Mouse (Mus musculus): Measurements from ENCODE around the gene Barhl2.

Barhl2 gene

GRCm38 (mm10) chr5:106455106-106455920, 2.7 kb downstream of the Barhl2 start:
- no peak for DNase-seq (ENCODE audit: low spot score)

DNA sequence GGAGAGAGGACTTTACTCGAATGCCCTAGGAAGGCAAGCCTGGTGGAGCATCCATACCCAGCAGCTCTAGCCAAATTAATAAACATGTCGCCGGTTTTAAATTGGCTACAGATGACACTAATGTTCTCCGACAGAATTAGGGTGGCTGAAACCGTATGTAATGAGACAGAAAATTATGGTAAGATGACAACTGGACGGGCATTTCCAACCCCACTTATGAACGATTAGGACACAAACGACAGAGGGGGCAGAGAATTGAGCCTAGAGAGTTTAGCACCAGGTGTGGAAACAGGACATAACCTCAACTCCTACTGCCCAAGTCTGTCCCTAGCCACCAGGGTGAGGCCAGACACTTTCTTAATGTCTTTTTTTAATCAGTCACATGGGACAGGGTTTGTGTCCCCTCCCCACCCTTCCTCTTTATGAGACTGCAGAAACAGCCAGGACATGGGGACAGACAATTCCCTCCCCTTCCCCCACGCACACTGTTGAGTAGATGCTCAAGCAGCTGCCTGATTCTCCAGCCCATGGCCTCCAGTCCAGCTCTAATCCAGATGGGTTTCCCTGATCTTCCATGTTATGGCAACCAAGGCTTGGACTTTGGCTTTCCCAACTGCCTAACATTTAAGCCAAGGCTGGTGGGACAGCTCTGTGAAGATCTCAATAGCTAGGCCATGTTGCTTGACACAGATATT, 3.4 kb downstream of the Barhl2 start:
- DNase-seq (ENCODE audit: low spot score), result no peak

DNA sequence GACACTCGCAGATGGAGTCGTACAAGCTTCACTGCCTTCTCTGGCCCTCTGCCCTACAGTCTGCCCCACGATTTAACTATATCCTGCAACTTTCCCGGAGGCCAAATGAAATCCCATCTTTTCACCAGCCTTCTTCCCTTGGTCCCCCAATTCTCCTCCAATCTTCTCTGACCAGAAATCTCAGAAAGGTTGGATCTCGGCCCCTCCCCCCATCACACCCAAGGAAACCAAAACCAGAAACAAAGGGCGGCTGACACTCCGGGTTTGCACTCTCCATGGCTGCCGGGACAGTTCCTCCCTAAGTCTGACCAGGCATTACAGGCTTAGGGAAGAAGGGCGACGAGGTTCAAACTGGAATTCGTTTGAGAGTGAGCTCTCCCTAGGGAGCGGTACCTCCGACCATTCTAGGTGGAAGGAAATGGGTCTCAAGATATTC, 4.1 kb downstream of the Barhl2 start:
- DNase-seq (ENCODE audit: low spot score), result no peak

DNA sequence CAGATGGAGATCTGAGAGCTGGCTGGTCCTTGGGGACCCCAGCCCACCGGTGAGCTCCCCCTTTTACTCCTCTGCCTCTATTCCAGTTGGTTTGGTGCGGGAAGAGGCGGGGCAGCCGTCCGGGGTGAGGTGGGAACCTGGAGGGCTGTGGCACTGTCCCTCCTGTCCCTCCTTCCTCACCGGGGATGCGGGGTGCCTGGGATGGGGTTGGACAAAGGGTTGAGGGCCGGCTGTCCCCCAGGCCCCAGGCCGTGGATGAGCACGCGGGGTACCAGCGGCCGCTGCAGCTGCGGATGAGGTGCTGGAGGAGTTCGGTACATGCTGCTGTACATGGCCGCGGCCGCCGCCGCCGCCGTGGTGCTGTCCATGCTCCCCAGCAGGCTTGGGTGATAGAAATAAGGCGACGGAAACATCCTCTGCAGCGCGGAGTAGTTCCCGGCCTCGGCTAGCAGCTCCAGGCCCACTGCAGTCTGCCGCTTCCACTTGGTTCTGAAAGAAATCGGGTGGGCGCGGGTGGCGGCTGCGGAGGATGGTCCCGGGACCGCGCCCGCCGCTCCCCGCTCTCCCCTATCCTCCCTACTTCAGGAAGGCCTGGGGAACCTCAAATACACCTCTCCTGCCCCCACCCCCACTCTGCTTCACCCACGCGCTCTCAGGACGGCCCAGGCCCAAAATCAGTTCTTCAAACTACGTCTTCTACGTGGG, 4.6 kb downstream of the Barhl2 start:
- no peak for DNase-seq (ENCODE audit: low spot score)

- DNase-seq (ENCODE audit: low spot score), result no peak
Observed at GRCm38 (mm10) chr5:106452686-106453085, 5.3 kb downstream of the Barhl2 start.

- DNase-seq (ENCODE audit: low spot score), result no peak
Observed at GRCm38 (mm10) chr5:106451681-106452440, 6.1 kb downstream of the Barhl2 start.

DNA sequence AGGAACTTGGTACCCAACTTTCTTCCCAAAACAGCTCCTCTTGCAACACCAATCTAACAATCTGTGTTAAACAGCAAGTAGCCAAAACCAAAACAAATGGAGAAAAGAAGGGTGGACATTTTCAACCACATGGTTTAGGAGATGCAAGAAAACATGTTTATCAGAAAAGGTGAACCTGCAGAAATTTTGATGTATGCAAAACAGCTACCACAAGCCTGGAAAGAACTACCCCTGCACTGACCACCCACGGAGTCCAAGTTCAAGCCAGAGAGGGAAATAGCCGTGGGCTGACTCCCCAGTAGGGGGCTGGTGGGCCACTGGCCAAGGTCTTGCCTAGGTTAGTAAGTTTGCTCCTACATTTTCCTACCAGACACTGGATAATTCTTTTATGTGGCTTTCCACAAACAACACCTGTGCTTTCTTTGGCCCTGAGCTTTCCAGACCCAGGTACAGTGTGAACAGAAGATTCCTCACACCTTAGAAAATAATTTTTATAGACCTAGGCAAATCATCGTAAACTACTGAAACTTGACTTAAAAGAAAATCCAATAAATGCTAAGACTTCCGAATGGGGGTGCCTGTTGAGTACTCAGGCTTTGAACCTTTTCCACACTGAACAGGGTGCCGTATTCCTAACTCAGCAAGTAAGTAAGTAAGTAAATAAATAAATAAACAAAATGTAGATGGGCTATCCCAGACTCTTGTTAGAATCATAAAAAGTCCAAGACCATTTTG, 7.4 kb downstream of the Barhl2 start:
- DNase-seq (ENCODE audit: low spot score), result no peak

DNA sequence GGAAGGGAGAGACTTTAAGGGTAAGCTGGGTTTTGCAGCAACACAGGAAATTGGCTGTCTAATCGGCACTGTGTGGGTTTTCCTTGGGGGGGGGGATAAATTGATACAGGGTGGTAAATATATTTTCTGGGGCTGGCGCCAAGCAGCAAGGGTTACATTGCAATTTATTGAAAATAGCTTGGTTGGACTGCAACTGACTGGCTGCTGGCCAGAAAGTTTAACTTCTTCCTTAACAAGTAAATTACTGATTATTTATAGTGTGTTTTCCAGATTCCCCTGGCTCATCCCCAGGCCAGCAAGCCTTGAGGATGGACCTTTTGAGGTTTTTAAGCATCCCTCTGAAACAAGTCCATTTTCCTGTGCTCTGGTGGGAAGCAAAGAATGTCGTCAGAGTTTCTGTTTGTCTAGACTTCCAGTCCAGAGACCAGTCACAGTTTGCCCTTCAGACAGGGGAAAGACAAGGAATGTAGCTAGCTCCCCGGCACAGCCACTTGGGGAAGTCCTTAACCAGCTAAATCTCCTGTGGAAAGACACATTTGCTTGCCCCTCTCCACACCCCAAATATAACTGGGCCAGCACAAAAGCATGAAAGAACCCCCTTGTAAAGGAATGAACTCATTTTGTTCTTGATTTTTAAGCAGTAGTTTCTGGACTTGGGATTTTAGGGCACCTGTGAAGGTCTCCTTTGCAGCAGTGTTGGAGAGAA, 8.1 kb downstream of the Barhl2 start:
- DNase-seq (ENCODE audit: low spot score), result no peak

- no peak for DNase-seq (ENCODE audit: low spot score)
Observed at GRCm38 (mm10) chr5:106448798-106449125, 9.2 kb downstream of the Barhl2 start.

DNA sequence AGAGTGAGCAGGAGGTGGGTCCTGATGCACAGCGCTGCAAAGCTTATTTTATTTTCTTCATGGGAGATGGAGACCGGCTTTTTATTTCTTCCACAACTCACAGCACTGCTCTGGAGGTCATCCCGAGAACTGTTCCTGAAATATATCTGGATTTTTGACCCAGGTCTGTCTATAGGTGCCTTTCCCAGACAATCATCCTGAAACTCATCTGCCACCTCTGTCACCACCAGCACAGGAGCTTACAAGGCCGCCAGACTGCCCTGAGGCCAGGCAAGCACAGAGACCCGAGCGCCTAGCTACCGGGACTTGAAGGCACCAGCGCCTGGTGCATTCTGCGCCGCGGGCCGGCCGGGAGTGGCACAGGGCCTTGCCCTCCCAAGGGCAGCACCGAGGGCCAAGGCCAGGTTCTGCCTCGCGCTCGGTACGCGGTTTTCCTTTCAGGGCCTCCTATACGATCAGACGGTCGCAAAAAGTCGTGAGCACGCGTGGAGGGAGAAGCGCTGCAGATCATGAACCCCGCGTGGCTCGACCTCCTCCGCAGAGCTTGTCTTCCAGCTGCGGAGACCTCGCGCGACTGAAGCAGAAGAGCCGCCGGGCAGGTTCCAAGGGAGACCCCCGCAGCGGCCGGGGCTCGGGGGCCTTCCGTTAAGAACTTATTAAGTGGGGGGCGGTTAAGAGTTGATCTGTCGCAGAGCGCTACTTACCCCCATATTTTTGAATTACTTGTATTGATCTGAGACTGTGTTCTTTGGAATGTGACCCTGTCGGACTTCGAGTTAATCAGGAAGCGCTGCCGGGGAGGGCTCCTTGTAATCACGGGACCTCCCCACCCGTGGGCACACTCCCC, 9.8 kb downstream of the Barhl2 start:
- no peak for DNase-seq (ENCODE audit: low spot score)

- DNase-seq (ENCODE audit: low spot score), result no peak
Observed at GRCm38 (mm10) chr5:106447091-106447820, 10.7 kb downstream of the Barhl2 start.

DNA sequence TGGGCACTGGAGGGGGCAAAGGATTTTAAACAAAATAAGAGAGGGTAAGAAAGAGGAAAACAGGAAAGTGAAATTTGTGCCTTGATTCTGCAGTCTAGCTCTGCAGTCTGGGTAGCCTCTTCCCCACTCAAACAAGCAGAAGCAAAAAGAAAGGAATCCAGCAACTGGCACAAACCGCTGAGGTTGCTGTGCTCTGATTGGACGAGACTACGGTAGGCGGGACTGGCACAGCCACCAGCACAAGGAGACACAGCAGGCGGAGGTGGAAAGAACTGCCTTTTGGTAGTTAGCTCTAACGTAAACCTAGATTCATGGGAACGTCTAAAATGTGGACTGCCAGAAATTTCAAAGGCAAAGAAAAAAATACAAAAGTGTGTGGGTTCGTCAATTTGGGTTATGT, 11.4 kb downstream of the Barhl2 start:
- DNase-seq (ENCODE audit: low spot score), result no peak

DNA sequence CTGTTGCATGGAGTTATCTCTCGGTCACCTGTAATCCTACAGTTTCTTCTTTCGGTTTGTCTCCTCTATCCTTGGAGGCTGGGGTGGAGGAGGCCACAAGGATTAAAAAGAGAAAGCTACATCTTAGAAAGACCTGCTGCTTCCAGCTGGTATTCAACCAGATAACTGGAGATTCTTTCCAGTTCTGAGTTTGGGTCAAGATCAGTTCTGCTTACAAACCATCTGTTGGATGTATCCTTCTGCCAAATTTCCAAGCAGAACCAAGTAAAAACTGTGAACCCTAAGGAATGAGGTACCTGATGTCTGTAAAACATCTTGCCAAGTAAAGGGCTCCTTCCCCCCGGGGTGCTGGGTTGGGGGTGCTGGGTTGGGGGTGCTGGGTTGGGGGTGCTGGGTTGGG, 12.3 kb downstream of the Barhl2 start:
- no peak for DNase-seq (ENCODE audit: low spot score)

GRCm38 (mm10) chr5:106438916-106439315, 19.1 kb downstream of the Barhl2 start:
- no peak for DNase-seq (ENCODE audit: low spot score)

DNA sequence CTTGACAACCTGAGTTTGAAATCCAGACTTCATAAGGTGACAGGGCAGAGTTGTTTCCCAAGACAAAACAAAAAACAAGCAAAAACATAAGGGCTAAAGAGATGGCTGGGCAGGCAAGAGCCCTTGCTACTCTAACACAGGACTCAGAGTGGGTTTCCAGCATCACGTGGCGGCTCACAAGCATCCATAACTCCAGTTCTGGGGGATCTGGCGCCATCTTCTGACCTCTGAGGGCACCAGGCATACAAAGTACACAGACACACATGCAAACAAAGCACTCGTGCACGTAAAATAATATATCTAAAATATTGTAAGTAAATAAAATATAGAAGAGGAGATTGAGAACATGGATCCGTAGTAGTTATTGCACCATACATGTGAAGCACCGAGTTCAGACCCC, 31.9 kb downstream of the Barhl2 start:
- DNase-seq (ENCODE audit: low spot score), result no peak

- no peak for DNase-seq (ENCODE audit: low spot score)
Observed at GRCm38 (mm10) chr5:106420871-106421270, 37.1 kb downstream of the Barhl2 start.

- DNase-seq (ENCODE audit: low spot score), result no peak
Observed at GRCm38 (mm10) chr5:106420370-106420769, 37.6 kb downstream of the Barhl2 start.

DNA sequence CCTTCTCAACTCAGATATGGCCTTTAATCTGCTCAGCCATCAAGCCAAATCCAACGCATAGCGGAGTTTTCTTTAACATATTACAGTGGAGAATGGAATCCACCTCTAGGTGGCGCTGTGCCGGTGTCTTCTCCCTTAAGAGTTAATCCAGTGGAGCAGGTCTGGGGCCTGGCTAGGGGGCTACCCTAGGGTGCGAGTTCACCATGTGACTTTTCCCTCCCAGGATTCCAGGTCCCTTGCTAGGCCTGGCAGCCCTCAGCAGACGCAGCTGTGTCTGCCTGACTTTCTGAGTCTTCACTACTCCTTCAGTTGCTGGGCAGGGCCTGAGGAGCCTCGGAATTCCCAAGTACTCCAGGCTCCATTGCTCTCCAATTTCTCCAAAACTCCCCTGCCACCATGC, 40.8 kb downstream of the Barhl2 start:
- no peak for DNase-seq (ENCODE audit: low spot score)

GRCm38 (mm10) chr5:106416550-106416949, 41.4 kb downstream of the Barhl2 start:
- no peak for DNase-seq (ENCODE audit: low spot score)

Data from spleen, adult 12 weeks (tissue).